Mouse (Mus musculus): ENCODE measurements around the gene Kifc5b.

DNA sequence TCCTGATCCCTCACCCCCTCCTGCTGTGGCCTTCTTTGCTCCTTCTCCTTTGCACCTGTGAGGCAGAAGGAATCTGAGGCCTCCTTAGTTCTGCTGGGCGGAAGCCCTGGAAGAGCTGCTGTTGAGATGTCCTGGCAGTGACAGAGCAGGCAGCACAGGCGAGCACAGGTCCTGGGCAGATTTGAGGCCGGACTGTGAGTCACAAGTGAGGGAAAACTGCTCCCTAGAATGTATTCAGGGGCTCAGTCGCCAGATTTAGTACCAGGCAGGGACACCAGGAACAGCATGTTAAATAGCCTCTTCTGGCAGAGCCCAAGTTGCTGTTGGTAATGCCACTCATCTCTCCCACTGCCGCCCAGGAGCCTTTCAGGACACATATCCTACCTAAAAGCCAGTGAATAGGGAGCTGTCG is 51.3 kb downstream of the Kifc5b start:
- TF ChIP-seq CTCF (conservative IDR thresholded peaks at IDR 0.05; ENCODE audit: low read length) = no peak
- TF ChIP-seq NANOG (IDR thresholded peaks at IDR 0.05; ENCODE audit: borderline replicate concordance, low read length) = no peak
- no peak for TF ChIP-seq POU5F1 (IDR thresholded peaks at IDR 0.05; ENCODE audit: borderline replicate concordance, low read length)
